Mouse (Mus musculus) C3H10T1/2 (cell line): ENCODE data around the gene Zranb1. TPM values are rescaled to one million over a fixed set of nuclear protein-coding genes. Genes with fewer than 3 reads are reported as not detected.

Experiments
- polyA plus RNA-seq, 2 experiments: library from polyadenylated mRNA; unstranded; fragments of >200 nt; fragmentation: generic; extraction: Trizol; gene quantifications; one replicate each; pipeline ENCODE4 v1.2.1; 2012; ENCODE audit warnings: missing spikeins in 2 of 2

Gene Zranb1
- polyA plus RNA-seq = 1 to 10 TPM in 1 of 2 experiments, under 1 TPM in 1; 0.96 to 9.9 TPM

GRCm38 (mm10) chr7:132930850-132931559 lies at the start of gene Zranb1:
Gene Zranb1, plus strand, starts transcription at chr7:132931142.

Other genes starting within 250 kb of the Zranb1 start
- gene Fam53b, start 117.3 kb upstream of the Zranb1 start, polyA plus RNA-seq = 10 to 100 TPM in 1 of 2 experiments, 1 to 10 TPM in 1; 1.4 to 11.2 TPM
- 10 to 100 TPM in 1 of 2 experiments, 1 to 10 TPM in 1; 1.1 to 11.0 TPM for gene Eef1akmt2, start 78.5 kb upstream of the Zranb1 start, polyA plus RNA-seq
- gene Abraxas2, start 71.9 kb upstream of the Zranb1 start, polyA plus RNA-seq = 1 to 10 TPM in 1 of 2 experiments, under 1 TPM in 1; 0.75 to 9.0 TPM
- gene Fgfr2, start 192.2 kb downstream of the Zranb1 start, polyA plus RNA-seq = 1 to 10 TPM in 1 of 2 experiments, under 1 TPM in 1; 0.08 to 1.2 TPM
- gene Ctbp2, start 193.2 kb downstream of the Zranb1 start, polyA plus RNA-seq = 10 to 100 TPM; 12.7 to 22.4 TPM